Mouse (Mus musculus): ENCODE results near the gene Stpg4.

DNA sequence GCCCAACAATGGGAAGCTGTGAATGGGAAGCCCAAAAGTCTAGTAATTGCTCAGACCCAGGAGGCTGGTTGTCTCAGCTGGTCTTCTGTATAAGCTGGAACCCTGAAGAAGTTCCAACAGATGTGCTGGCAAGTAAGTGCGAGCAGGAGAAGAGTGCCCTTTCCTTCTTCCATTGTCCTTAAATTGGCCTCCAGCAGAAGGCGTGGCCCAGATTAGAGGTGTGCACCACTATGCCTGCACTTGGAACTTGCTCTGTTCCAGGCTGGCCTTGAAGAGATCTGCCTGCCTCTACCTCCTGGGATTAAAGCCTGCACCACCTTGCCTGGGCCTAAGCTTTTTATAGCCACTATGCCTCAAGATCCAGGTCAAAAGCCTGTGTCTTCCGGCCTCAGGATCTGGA, 26.6 kb upstream of the Stpg4 start:
- TF ChIP-seq CTCF (IDR thresholded peaks at IDR 0.05; ENCODE audit: borderline replicate concordance, insufficient read depth, low read length) = no peak
- no peak for TF ChIP-seq POLR2A (IDR thresholded peaks at IDR 0.05; ENCODE audit: low read depth, low read length)
